Comparison of ENCODE assay signal across 8 mouse cellular contexts in genomic region chr17:31686225-31686564, GRCm38 (mm10). TPM values are rescaled to one million over a fixed set of nuclear protein-coding genes. Genes with fewer than 3 reads are reported as not detected.
DNase-seq lines count a peak whose midpoint lies in the region; ATAC-seq and TF ChIP-seq lines count a peak whose summit lies in the region.
"Had no signal": no experiment of that assay in that cellular context is flagged by ENCODE, and none has a peak within 500 bp of the region (broad histone marks: within the 10 kb centered on the region; RNA-seq: fewer than 3 reads in every experiment).

No protein-coding gene starts in this region.

- peaks cover 14% of the 10 kb centered on the region for H3K4me1 ChIP-seq in embryonic facial prominence, embryonic 15.5 days
- peaks cover 10% of the 10 kb centered on the region; the same call in 1 of the 2 replicates for H3K4me1 ChIP-seq in hindbrain, postnatal 0 days (ENCODE audit: insufficient read depth, low read length)

- H3K36me3 ChIP-seq in embryonic facial prominence, embryonic 15.5 days = no peaks in the 10 kb centered on the region
- H3K36me3 ChIP-seq in hindbrain, postnatal 0 days (ENCODE audit: insufficient read depth, low read length) = no peaks in the 10 kb centered on the region

- H3K9ac ChIP-seq in embryonic facial prominence, embryonic 15.5 days = no peak overlapping the region
- peak overlapping the region; percentile 28; the same call in 1 of the 2 replicates for H3K9ac ChIP-seq in hindbrain, postnatal 0 days (replicated peaks; ENCODE audit: low read length)
- H3K9ac ChIP-seq: liver, embryonic 14.5 days had no signal

- peak; percentile 65 for DNase-seq in adrenal gland, postnatal 10 days
- DNase-seq in hindbrain, postnatal 0 days (ENCODE audit: low spot score) = peak; percentile 25
- peak; percentile 65 for DNase-seq in lung, postnatal 10 days
- DNase-seq in thymus, postnatal 10 days (ENCODE audit: low spot score in 2 of 2) = no peak

- no peaks in the 10 kb centered on the region for H3K27me3 ChIP-seq in embryonic facial prominence, embryonic 15.5 days
- H3K27me3 ChIP-seq in hindbrain, postnatal 0 days (ENCODE audit: insufficient read depth, low read length) = 0 out of 2 replicates have a peak, but pooled peaks cover 3% of the 10 kb centered on the region

- H3K4me2 ChIP-seq in embryonic facial prominence, embryonic 15.5 days (replicated peaks) = peak overlapping the region; percentile 26
- H3K4me2 ChIP-seq in hindbrain, postnatal 0 days (ENCODE audit: low read depth, low read length) = no peak overlapping the region

- no peak overlapping the region for H3K4me3 ChIP-seq in embryonic facial prominence, embryonic 15.5 days (replicated peaks)
- no peak overlapping the region for H3K4me3 ChIP-seq in hindbrain, postnatal 0 days (ENCODE audit: low read length)

- ATAC-seq in embryonic facial prominence, embryonic 15.5 days (ENCODE audit: insufficient number of reproducible peaks, low FRiP score, low TSS enrichment, low read depth) = peak; percentile 59
- ATAC-seq in hindbrain, postnatal 0 days = 0 out of 2 replicates have a peak, but pooled peaks have one; percentile 22
- ATAC-seq in cerebellum, adult (ENCODE audit: insufficient number of reproducible peaks, low FRiP score, low TSS enrichment) = no peak
- ATAC-seq in megakaryocyte-erythroid progenitor cell, adult 5-6 weeks (replicated peaks; ENCODE audit: low FRiP score, low TSS enrichment, poor library complexity, severe bottlenecking) = no peak

- no peaks in the 10 kb centered on the region for H3K9me3 ChIP-seq in embryonic facial prominence, embryonic 15.5 days (replicated peaks)
- no peaks in the 10 kb centered on the region for H3K9me3 ChIP-seq in hindbrain, postnatal 0 days (ENCODE audit: low read length)

- WGBS in embryonic facial prominence, embryonic 15.5 days = 3% methylated on average over 3 of the region's 3 CpGs
- WGBS in hindbrain, postnatal 0 days = 24% methylated on average over 3 of the region's 3 CpGs

- H3K27ac ChIP-seq in embryonic facial prominence, embryonic 15.5 days (replicated peaks) = peak overlapping the region; percentile 90
- H3K27ac ChIP-seq in hindbrain, postnatal 0 days = peak overlapping the region; percentile 72; the same call in 1 of the 2 replicates
- H3K27ac ChIP-seq: liver, embryonic 14.5 days had no signal

- TF ChIP-seq CTCF in hindbrain, postnatal 0 days (IDR thresholded peaks at IDR 0.05; ENCODE audit: low read depth) = no peak

RNA-seq across cellular contexts. Expression of gene Cryaa, which starts 8.6 kb away (rescaled TPM):
- not detected for total RNA-seq in adrenal gland, postnatal 10 days (2021)
- 9.2 and 14.2 TPM in 2 replicates for polyA plus RNA-seq in embryonic facial prominence, embryonic 15.5 days (2015; fragmentation: Nextera tagmentation; extraction: Ambion mirVana)
- 0.52 and 0.90 TPM in 2 replicates for total RNA-seq in hindbrain, postnatal 0 days (2014; rRNA removed)
- polyA plus RNA-seq in hindbrain, postnatal 0 days (2015; fragmentation: Nextera tagmentation; extraction: Ambion mirVana) = 1.2 TPM in 2 replicates
- total RNA-seq in megakaryocyte-erythroid progenitor cell, adult 5-6 weeks (2014; fragmentation: Nextera tagmentation) = not detected in 2 replicates
- total RNA-seq in megakaryocyte-erythroid progenitor cell, adult 5-6 weeks (2017) = not detected in 2 replicates
- polyA plus RNA-seq: liver, embryonic 14.5 days had no signal

RNA-seq across cellular contexts. Expression of gene U2af1, which starts 27.5 kb away (rescaled TPM):
- 100 to 1,000 TPM; 145 to 150 TPM for total RNA-seq in adrenal gland, postnatal 10 days (2021)
- 255 and 272 TPM in 2 replicates for polyA plus RNA-seq in embryonic facial prominence, embryonic 15.5 days (2015; fragmentation: Nextera tagmentation; extraction: Ambion mirVana)
- 46.2 and 54.6 TPM in 2 replicates for total RNA-seq in hindbrain, postnatal 0 days (2014; rRNA removed)
- polyA plus RNA-seq in hindbrain, postnatal 0 days (2015; fragmentation: Nextera tagmentation; extraction: Ambion mirVana) = 224 and 242 TPM in 2 replicates
- total RNA-seq in megakaryocyte-erythroid progenitor cell, adult 5-6 weeks (2014; fragmentation: Nextera tagmentation) = 178 and 219 TPM in 2 replicates
- total RNA-seq in megakaryocyte-erythroid progenitor cell, adult 5-6 weeks (2017) = 310 and 385 TPM in 2 replicates

RNA-seq across cellular contexts. Expression of gene Cbs, which starts 49.2 kb away (rescaled TPM):
- 10 to 100 TPM; 17.8 to 39.9 TPM for total RNA-seq in adrenal gland, postnatal 10 days (2021)
- polyA plus RNA-seq in embryonic facial prominence, embryonic 15.5 days (2015; fragmentation: Nextera tagmentation; extraction: Ambion mirVana) = 5.4 and 5.8 TPM in 2 replicates
- total RNA-seq in hindbrain, postnatal 0 days (2014; rRNA removed) = 31.4 and 38.8 TPM in 2 replicates
- polyA plus RNA-seq in hindbrain, postnatal 0 days (2015; fragmentation: Nextera tagmentation; extraction: Ambion mirVana) = 25.8 and 30.7 TPM in 2 replicates
- total RNA-seq in megakaryocyte-erythroid progenitor cell, adult 5-6 weeks (2014; fragmentation: Nextera tagmentation) = not detected in 2 replicates
- total RNA-seq in megakaryocyte-erythroid progenitor cell, adult 5-6 weeks (2017) = 2.4 TPM in 1 of 2 replicates, not detected in the other

Comparison
In these comparisons a context has a peak if more than half of its experiments do, and no peak if none do; other contexts are left out.
1. DNase-seq: peak in adrenal gland, postnatal 10 days (single experiment), hindbrain, postnatal 0 days (single experiment) and lung, postnatal 10 days (single experiment); none in thymus, postnatal 10 days (0 of 2).
2. ATAC-seq: peak in embryonic facial prominence, embryonic 15.5 days (single experiment) and hindbrain, postnatal 0 days (single experiment); none in cerebellum, adult (single experiment) and megakaryocyte-erythroid progenitor cell, adult 5-6 weeks (single experiment).